19 mouse cellular contexts compared by ENCODE assay signal in the genomic region with DNA sequence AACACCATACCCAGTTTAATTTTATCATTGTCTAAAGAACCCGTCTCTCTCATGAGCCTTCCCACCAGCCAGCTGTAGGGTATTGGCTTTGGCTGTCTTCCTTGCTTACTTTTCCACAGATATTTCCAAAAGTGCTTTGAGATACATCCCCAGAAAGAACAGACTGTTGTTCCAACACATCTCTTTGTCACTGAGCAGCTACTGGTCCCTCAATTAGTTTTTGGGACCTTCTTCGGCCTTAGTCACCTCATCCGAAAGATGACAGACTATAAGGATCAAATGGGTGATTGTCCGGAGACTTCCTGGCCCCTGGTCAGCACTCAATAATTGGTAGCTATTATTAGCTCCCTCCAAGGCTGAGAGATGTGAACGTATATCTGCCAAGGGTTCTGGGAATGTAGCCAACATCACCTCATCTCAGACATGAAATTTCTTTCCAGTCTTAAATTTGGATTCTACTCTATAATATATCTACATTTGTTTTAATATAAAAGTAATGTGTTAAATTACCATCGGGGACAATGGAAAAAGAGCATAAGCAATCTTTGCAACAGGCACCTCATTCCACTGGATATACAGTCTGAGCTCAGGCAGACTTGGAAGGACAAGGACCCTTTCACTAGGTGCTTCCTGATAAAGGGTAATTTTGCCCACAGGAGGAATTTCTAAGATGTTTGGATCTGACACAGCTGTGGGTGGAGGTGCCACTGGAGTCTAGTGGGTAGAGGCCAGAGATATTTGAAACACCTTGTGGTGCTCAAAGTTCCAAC. TPM values are rescaled to one million over a fixed set of nuclear protein-coding genes. Genes with fewer than 3 reads are reported as not detected.
DNase-seq lines count a peak whose midpoint lies in the region; ATAC-seq lines count a peak whose summit lies in the region.
"Had no signal": no experiment of that assay in that cellular context is flagged by ENCODE, and none has a peak within 500 bp of the region (broad histone marks: within the 10 kb centered on the region; RNA-seq: fewer than 3 reads in every experiment).

No protein-coding gene starts in this region.

- H3K27ac ChIP-seq in limb, embryonic 15.5 days, result peak overlapping the region; percentile 63; the same call in 1 of the 2 replicates
- H3K27ac ChIP-seq in hindbrain, embryonic 12.5 days, result no peak overlapping the region
- H3K27ac ChIP-seq: forebrain, embryonic 15.5 days; heart, embryonic 10.5 days; hindbrain, embryonic 13.5 days; intestine, embryonic 15.5 days; macrophage had no signal

- no peak overlapping the region for H3K4me2 ChIP-seq in limb, embryonic 15.5 days
- no peak overlapping the region for H3K4me2 ChIP-seq in hindbrain, embryonic 12.5 days (replicated peaks)
- H3K4me2 ChIP-seq: forebrain, embryonic 15.5 days; hindbrain, embryonic 13.5 days; intestine, embryonic 15.5 days had no signal

- H3K9ac ChIP-seq in limb, embryonic 15.5 days, result no peak overlapping the region
- H3K9ac ChIP-seq in hindbrain, embryonic 12.5 days, result no peak overlapping the region
- H3K9ac ChIP-seq: forebrain, embryonic 15.5 days; hindbrain, embryonic 13.5 days; intestine, embryonic 15.5 days had no signal

- peak; percentile 76 for ATAC-seq in limb, embryonic 15.5 days (ENCODE audit: insufficient number of reproducible peaks, low FRiP score, low TSS enrichment, low read depth)
- no peak for ATAC-seq in hindbrain, embryonic 12.5 days (ENCODE audit: low FRiP score)
- ATAC-seq: CD4-positive, CD25-positive, alpha-beta regulatory T cell, adult 4 months; forebrain, embryonic 15.5 days; intestine, embryonic 15.5 days had no signal

- H3K36me3 ChIP-seq in limb, embryonic 15.5 days, result no peaks in the 10 kb centered on the region
- H3K36me3 ChIP-seq in hindbrain, embryonic 12.5 days, result no peaks in the 10 kb centered on the region
- H3K36me3 ChIP-seq: forebrain, embryonic 15.5 days; heart, embryonic 10.5 days; hindbrain, embryonic 13.5 days; intestine, embryonic 15.5 days had no signal

- no peak overlapping the region for H3K4me3 ChIP-seq in limb, embryonic 15.5 days
- H3K4me3 ChIP-seq in hindbrain, embryonic 12.5 days, result no peak overlapping the region
- H3K4me3 ChIP-seq: forebrain, embryonic 15.5 days; heart, embryonic 10.5 days; hindbrain, embryonic 13.5 days; intestine, embryonic 15.5 days had no signal

- 50% methylated on average over 6 of the region's 6 CpGs for WGBS in limb, embryonic 15.5 days
- 82% methylated on average over 6 of the region's 6 CpGs for WGBS in hindbrain, embryonic 12.5 days

- no peaks in the 10 kb centered on the region for H3K4me1 ChIP-seq in limb, embryonic 15.5 days
- no peaks in the 10 kb centered on the region for H3K4me1 ChIP-seq in hindbrain, embryonic 12.5 days
- H3K4me1 ChIP-seq: hindbrain, embryonic 13.5 days; intestine, embryonic 15.5 days had no signal

- H3K27me3 ChIP-seq in limb, embryonic 15.5 days, result no peaks in the 10 kb centered on the region
- no peaks in the 10 kb centered on the region for H3K27me3 ChIP-seq in hindbrain, embryonic 12.5 days
- H3K27me3 ChIP-seq: forebrain, embryonic 15.5 days; hindbrain, embryonic 13.5 days; intestine, embryonic 15.5 days had no signal

- peak; percentile 19 for DNase-seq in layer of hippocampus, adult 9-11 months
- DNase-seq in layer of hippocampus, adult 11-12 months (ENCODE audit: low spot score), result no peak
- peak; percentile 31 to 44 for DNase-seq in lung, postnatal 4 days
- DNase-seq in lung, adult 18-20 months, result no peak
- DNase-seq in frontal cortex, postnatal 36 days (ENCODE audit: low spot score in 2 of 2), result peak; percentile 45 to 70
- DNase-seq: adrenal gland, adult 8-10 months; cerebellum, adult 8-10 months; embryo, embryonic 11 days; gastrocnemius, postnatal 10 days; kidney, postnatal 10 days; midbrain, embryonic 14.5 days had no signal

- no peaks in the 10 kb centered on the region for H3K9me3 ChIP-seq in limb, embryonic 15.5 days
- H3K9me3 ChIP-seq in hindbrain, embryonic 12.5 days (replicated peaks), result no peaks in the 10 kb centered on the region
- H3K9me3 ChIP-seq: forebrain, embryonic 15.5 days; heart, embryonic 10.5 days; hindbrain, embryonic 13.5 days; intestine, embryonic 15.5 days had no signal

RNA-seq across cellular contexts. Expression of gene Xylt1, which starts 23.2 kb away (rescaled TPM):
- polyA plus RNA-seq in limb, embryonic 15.5 days (2015; fragmentation: Nextera tagmentation; extraction: Ambion mirVana), result 2.5 and 2.9 TPM in 2 replicates
- polyA plus RNA-seq in hindbrain, embryonic 12.5 days (2016; fragmentation: Nextera tagmentation; extraction: Ambion mirVana), result 2.4 and 3.6 TPM in 2 replicates

Comparison
In these comparisons a context has a peak if more than half of its experiments do, and no peak if none do; other contexts are left out.
1. DNase-seq: peak in layer of hippocampus, adult 9-11 months (single experiment), lung, postnatal 4 days (2 of 2) and frontal cortex, postnatal 36 days (2 of 2); none in layer of hippocampus, adult 11-12 months (single experiment) and lung, adult 18-20 months (0 of 2).